Mouse (Mus musculus): ENCODE measurements around the gene Ift43.

Gene Ift43

DNA sequence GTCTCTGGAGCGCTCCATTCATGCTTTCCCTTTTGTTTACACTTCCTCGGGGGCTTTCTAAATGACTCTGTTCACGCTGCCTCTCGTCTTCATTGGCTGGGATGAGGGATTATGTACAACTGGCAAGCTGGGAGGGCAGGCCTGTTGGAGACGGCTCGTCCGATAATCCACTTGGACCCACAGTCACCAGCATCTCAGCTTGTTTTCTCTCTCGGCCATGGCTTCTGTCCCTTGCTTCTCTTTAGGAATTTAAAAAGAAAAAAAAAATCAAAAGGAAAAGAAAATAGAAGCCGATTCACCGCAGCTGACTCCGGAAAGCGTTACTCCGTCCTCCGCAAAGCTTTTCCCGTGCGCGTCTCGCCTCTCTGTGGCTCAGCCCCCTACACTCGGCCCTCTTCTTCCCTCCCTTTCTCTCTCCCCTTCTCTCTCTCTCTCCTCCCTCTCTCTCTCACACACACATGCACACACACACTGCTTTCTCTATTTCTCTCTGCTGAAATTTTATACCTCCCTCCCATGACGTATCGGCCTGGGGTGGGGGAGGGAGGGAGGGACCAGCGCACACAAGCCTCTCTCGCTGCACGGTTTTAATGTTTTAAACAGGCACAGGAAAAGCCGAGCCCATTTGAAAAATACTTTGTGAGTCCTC is 3.7 kb upstream of the Ift43 start, which contains the start of gene Tgfb3:
Tgfb3 (minus strand) TSS at position 489 of the 649 bp plus-strand sequence.
- DNase-seq, result peak; percentile 30

GRCm38 (mm10) chr12:86079202-86079667 is 3.1 kb upstream of the Ift43 start:
- peak; percentile 86 for DNase-seq

GRCm38 (mm10) chr12:86085873-86086272 is 3.5 kb downstream of the Ift43 start:
- DNase-seq, result no peak

DNA sequence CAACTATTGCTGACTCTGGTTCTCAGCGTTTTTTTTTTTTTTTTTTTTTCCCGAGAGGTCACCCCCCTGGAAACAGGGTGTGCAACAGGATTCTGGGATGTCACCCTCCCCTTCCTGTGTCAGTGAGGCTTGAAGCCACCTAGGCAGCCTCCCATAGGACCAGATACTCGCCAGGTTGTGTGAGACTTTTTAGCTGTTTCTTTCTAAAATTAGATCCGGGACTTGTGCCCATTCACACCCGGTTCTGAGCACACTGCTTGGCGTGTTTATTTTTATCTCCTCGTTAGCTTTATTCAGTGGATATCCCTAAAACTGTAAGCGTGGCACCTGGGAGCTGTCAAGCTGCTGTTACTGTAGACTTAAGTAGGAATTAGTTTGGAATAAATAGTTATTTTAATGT is 4.2 kb downstream of the Ift43 start:
- DNase-seq, result no peak

DNA sequence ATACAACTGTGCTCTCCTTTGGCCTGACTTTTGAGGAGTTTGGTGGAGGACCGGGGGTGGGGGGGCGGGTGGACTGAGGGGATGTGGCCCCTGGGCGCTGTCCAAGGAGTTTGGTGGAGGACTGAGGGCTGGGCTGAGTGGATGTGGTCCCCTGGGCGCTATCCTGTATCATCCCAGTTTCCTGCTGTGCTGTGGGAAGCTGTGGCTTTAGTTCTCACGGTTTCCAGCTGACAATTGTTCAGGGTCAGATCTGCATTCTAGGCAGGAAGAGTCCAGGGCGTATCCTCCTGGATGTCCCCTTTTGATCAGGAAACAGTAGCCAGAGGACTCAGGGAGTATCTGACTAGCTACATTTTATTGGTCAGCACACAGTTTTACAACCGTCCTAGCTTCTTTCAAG is 5.7 kb downstream of the Ift43 start:
- DNase-seq, result no peak

DNA sequence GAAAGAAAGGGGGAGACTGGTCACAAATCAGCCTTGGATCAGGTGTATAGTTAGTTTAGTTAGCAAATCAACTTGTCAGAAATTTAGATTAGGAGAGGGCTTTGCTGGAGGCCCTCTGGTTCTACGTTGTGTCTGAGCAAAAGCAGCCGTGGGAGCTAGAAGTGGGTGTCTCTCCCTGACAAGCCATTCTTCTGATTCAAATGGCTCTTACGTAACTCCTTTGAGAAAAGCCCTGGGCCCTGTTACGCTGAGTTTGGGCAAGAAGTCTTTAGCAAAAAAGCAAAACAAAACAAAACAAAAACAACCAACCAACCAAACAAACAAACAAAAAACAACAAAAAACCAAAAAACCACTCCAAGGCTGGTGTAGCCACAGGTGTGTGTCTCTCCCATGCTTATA is 8.4 kb downstream of the Ift43 start:
- no peak for DNase-seq

DNA sequence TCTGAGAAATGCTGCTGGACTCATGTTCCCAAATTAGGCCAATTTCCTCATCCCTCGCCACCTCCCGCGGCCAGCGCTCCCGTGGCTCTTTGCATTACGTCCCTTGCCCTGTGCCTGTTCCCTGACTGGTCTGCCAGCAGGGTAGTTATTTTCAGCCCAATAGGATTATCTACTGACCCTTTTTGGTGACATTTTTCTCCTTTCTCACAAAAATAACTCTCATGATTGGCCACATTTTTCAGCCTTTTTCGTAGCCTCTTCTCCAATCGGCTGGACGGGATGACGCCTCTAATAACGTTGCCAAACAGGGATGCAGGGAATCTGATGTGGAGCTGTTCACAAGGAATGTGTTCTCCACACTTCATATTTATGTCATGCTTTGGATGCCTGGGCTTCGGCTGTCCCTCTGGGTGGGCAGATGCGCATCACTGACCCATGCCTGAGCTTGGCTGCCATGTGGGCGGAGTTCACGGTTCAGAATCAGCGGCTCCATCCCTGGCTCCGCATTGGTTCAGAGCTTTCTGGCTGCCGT is 9.3 kb downstream of the Ift43 start:
- no peak for DNase-seq

- no peak for DNase-seq
Observed at GRCm38 (mm10) chr12:86094075-86094474, 11.7 kb downstream of the Ift43 start.

GRCm38 (mm10) chr12:86095806-86096205 is 13.5 kb downstream of the Ift43 start:
- no peak for DNase-seq

DNA sequence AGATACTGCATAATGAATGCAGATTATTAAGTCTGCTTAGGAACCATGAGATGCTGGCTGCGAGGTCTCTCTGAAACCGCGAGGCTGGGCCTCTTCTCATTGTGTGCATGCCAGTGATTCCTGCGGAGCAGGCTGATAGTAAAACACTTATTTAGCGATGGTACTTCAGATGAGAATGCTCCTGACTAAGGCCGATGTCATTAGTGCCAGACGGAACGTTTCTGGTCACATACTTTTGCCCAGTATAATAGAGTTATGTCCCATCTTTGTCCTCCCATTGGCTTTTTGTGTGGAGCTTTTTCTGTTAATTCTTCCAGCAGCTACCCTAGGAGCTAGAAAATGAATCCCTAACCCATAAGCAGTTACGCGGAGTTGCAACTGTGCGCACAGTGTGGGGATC is 15.4 kb downstream of the Ift43 start:
- no peak for DNase-seq

GRCm38 (mm10) chr12:86100711-86101110 is 18.4 kb downstream of the Ift43 start:
- no peak for DNase-seq

DNA sequence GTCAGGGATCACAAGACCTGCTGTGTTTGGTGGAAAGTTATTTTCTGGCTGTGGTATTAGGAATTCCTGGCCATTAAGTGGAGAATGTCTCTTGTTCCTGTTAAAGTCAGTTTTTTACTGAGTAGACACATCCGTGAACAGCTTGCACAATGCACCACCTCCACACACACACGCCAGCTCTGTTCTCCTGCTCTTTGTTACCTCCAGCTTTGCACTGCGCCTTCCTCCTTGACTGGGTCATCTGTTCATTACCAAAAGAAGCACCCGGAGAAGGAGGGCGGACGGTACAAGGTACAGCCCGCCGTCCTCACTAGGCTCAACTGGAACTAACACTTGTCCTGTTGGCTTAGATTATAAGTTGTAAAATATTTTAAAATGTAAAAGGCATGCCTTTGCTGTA is 20.3 kb downstream of the Ift43 start:
- no peak for DNase-seq

GRCm38 (mm10) chr12:86103391-86103790 is 21.1 kb downstream of the Ift43 start:
- DNase-seq, result no peak

GRCm38 (mm10) chr12:86103852-86104251 is 21.5 kb downstream of the Ift43 start:
- DNase-seq, result no peak

GRCm38 (mm10) chr12:86104297-86104696 is 22.0 kb downstream of the Ift43 start:
- no peak for DNase-seq

- DNase-seq, result no peak
Observed at GRCm38 (mm10) chr12:86105546-86105945, 23.2 kb downstream of the Ift43 start.

DNA sequence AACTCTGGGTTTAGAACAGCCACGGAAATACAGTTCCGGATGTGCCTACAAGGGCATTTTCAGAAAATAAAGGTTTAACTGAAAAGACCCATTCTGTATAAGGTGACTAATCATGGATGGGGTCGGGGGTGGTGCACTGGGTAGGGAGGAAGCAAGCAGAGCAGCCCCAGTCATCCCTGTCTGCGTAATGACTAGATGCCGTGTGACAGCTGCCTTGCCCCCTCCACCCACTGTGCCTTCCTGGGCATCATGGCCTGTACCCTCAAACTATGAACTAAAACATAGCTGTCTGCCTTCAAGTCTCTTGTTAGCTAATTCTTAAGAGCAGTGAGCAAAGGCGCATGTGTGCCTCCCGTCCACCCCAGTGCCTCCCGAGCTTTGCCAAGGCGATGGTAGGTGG is 23.7 kb downstream of the Ift43 start:
- no peak for DNase-seq

DNA sequence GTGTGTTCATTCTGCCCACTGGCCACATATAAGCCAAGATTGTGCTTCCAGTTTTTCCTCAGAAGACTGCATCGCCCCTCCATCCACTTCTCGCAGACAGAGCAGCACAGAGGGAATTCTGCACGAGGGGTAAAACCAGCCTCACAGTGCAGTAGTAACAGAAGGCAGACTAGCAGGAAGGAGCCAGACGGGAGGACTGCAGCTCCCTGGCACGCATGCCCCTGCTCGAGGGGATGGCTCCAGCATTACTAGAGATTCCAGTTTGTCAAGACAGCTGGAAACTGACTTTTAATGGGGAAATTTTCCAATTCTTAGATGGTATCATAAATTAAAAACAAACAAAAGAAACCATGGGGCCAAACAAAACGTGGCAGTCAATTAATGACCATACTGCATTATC is 25.3 kb downstream of the Ift43 start:
- no peak for DNase-seq

DNA sequence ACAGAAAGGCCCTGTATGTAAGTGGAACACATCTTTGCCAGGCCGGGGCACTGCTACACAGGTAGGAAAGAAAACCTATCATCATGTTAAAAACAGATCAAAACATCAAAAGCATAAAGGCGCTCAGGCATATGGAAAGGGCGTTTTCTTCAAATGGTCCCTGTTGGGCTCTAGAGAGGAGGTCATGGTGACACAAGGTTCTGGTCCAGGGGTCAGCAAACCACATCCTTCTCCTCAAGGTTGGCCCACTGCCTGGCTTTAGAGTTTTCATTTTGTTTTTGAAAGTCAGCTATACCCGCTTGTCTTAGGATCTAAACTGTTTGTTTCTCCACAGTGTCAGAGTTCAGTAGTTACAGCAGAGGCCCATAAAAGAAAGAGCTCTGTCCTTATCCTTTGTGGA is 27.2 kb downstream of the Ift43 start:
- DNase-seq, result no peak

GRCm38 (mm10) chr12:86110637-86111036 is 28.3 kb downstream of the Ift43 start:
- DNase-seq, result peak; percentile 42

GRCm38 (mm10) chr12:86116295-86116835 is 34.0 kb downstream of the Ift43 start:
- no peak for DNase-seq

- DNase-seq, result no peak
Observed at GRCm38 (mm10) chr12:86124016-86124415, 41.7 kb downstream of the Ift43 start.

DNA sequence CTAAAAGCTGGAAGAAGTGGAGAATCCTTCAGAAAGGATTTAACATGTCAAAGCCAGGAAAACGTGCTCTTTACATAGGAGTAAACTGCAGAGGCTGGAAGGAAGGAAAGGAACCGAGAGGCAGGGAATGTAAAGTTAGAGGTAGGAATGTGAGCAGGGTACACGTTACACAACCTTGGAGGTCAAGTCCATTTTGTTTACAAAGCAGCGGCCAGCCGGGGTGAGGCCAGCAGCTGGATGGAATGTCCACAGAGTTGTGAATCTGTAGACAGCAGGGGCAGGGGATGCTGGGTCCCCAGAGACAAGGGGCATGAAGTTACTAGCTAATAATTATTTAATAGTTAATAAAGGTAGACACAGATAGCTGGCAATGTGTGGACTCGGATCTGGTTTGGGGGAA is 45.8 kb downstream of the Ift43 start:
- no peak for DNase-seq

- DNase-seq, result no peak
Observed at GRCm38 (mm10) chr12:86129005-86129404, 46.7 kb downstream of the Ift43 start.

DNA sequence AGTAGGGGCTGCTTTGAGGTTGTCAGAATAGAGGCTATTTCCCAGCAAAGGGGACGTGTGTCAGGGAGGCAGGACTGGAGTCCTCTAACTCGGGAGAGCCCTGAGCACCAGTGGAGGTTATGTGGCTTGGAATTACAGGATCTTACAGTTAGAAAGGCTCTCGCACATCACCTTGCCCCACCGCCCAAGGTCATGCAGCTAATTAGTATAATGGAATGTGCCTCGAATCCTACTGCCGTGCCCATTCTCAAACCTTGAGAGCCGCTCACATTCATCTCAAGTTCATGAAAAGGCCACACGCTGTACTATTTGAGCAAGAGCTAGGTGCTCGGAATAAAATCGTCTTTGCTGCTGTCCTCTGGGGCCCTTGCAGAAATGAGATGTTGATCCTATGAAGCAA is 47.4 kb downstream of the Ift43 start:
- no peak for DNase-seq
